Mouse (Mus musculus): ENCODE results near the gene Isg20. TPM values are rescaled to one million over a fixed set of nuclear protein-coding genes. Genes with fewer than 3 reads are reported as not detected.

The Isg20 gene
- polyA plus RNA-seq (2012; rRNA removed), result 1.8 and 3.0 TPM in 2 replicates

DNA sequence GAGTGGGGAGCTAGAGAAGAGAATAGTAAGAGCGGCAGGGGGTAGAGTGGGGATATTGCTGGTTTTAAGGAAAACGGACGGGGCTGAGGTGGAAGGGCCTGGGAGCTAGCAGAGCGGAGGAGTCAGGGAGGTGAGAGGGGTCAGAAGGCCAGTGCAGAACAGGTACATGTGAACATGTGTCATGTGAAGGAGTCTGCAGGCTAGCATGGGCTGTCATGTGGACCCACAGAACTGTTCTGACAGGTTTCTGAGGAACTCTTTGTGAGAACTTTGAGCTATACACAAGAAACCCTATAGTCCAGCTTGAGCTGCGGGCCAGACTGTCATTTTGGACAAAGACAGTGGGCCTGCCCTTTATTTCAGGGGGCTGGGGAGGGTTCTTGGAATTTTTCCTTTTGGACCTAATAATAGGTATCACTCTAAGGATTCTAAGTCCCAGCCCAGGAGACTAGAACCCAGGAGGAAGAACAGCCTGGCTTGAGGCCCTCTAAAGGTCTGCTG lies at the start of gene Isg20:
Gene Isg20 (plus strand): TSS at position 451 of the 501 bp plus-strand sequence.
- 70% methylated on average over 5 of the region's 5 CpGs for WGBS
- Histone ChIP-seq H3K4me1 (ENCODE audit: control insufficient read depth, insufficient read depth, low read length) (no peaks in the 10 kb centered on the region; the same call in 1 of the 2 replicates), H3K27me3 (ENCODE audit: control insufficient read depth, insufficient read depth, low read length) (no peaks in the 10 kb centered on the region), H3K4me3 (replicated peaks; ENCODE audit: insufficient read depth, low read depth, low read length) (no peak within 1 kb of the TSS), H3K27ac (ENCODE audit: insufficient read depth, low read length) (no peak within 1 kb of the TSS)
- no peak for DNase-seq
- no peak for TF ChIP-seq CTCF (IDR thresholded peaks at IDR 0.05; ENCODE audit: borderline replicate concordance, insufficient read depth, low read depth, low read length)
- TF ChIP-seq POLR2A (IDR thresholded peaks at IDR 0.05; ENCODE audit: borderline replicate concordance, insufficient read depth, low read length), result no peak

DNA sequence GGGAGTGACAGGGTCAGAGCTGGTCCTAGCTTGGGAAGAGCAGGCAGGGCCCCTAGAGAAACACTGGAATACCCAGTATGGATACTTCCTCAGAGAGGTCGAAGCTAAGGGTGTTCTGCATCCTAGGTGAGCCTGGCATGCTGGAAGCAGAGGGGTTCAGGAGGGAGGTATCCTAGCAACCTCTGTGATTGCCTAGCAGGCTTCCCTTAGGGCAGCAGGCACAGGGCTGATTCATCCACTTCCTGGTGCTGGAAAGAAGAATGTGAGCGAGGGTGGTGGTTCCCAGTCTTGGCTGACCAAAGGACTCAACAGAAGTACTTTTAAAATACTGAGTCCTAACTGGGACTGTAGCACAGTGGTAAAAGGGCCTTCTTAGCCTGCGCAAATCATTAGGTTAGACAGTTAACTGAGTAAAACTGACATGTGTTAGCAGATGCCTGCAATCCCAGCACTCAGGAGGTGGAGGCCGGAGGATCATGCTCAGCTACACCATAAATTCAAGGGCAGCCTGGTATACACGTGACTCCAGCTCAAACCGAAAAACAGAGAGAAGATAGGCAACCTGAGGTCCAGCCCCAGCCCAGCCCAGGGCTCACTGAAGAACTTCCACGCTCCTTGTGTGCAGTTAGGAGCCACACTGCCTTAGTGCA lies 49.3 kb upstream of the Isg20 start:
- no peak overlapping the region for H3K4me3 ChIP-seq (replicated peaks; ENCODE audit: insufficient read depth, low read depth, low read length)
- no peak overlapping the region for H3K27ac ChIP-seq (ENCODE audit: insufficient read depth, low read length)
- H3K4me1 ChIP-seq (ENCODE audit: control insufficient read depth, insufficient read depth, low read length), result no peaks in the 10 kb centered on the region
- H3K27me3 ChIP-seq (ENCODE audit: control insufficient read depth, insufficient read depth, low read length), result no peaks in the 10 kb centered on the region
- no peak for TF ChIP-seq POLR2A (IDR thresholded peaks at IDR 0.05; ENCODE audit: borderline replicate concordance, insufficient read depth, low read length)
- TF ChIP-seq CTCF (IDR thresholded peaks at IDR 0.05; ENCODE audit: borderline replicate concordance, insufficient read depth, low read depth, low read length), result no peak
- 72% methylated on average over 7 of the region's 7 CpGs for WGBS
- no peak for DNase-seq

- no peak overlapping the region for H3K27ac ChIP-seq (ENCODE audit: insufficient read depth, low read length)
- TF ChIP-seq CTCF (IDR thresholded peaks at IDR 0.05; ENCODE audit: borderline replicate concordance, insufficient read depth, low read depth, low read length) (no peak), POLR2A (IDR thresholded peaks at IDR 0.05; ENCODE audit: borderline replicate concordance, insufficient read depth, low read length) (no peak)
- WGBS, result 88% methylated on average over 4 of the region's 4 CpGs
- no peak for DNase-seq
- H3K27me3 ChIP-seq (ENCODE audit: control insufficient read depth, insufficient read depth, low read length), result no peaks in the 10 kb centered on the region
- no peak overlapping the region for H3K4me3 ChIP-seq (replicated peaks; ENCODE audit: insufficient read depth, low read depth, low read length)
- no peaks in the 10 kb centered on the region for H3K4me1 ChIP-seq (ENCODE audit: control insufficient read depth, insufficient read depth, low read length)
Measured at GRCm38 (mm10) chr7:78864446-78864802, 48.8 kb upstream of the Isg20 start.

- Histone ChIP-seq H3K27ac (ENCODE audit: insufficient read depth, low read length) (no peak overlapping the region), H3K4me1 (ENCODE audit: control insufficient read depth, insufficient read depth, low read length) (no peaks in the 10 kb centered on the region), H3K4me3 (replicated peaks; ENCODE audit: insufficient read depth, low read depth, low read length) (no peak overlapping the region), H3K27me3 (ENCODE audit: control insufficient read depth, insufficient read depth, low read length) (no peaks in the 10 kb centered on the region)
- TF ChIP-seq POLR2A (IDR thresholded peaks at IDR 0.05; ENCODE audit: borderline replicate concordance, insufficient read depth, low read length) (no peak), CTCF (IDR thresholded peaks at IDR 0.05; ENCODE audit: borderline replicate concordance, insufficient read depth, low read depth, low read length) (no peak)
- DNase-seq, result no peak
- WGBS, result 60% methylated on average over 12 of the region's 12 CpGs
Measured at GRCm38 (mm10) chr7:78865212-78865949, 47.8 kb upstream of the Isg20 start.

DNA sequence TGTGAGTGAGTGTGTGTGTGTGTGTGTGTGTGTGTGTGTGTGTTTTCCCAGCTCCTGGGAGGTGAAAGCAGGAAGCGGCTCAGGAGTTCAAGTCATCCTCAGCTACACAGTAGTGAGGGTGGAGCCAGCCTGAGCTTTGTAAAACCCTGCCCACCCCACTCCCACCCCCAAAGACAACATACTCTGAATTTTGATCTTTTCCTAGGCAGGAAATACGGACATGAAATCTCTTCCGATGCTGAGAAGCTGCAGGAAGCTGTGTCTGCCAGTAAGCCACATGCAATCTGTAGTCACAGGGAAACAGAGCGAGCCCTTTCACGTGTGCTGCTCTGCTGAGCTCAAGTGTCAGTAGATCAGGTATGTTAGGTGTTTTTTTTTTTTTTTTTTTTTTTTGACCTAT lies 44.5 kb upstream of the Isg20 start:
- no peak for DNase-seq
- TF ChIP-seq CTCF (IDR thresholded peaks at IDR 0.05; ENCODE audit: borderline replicate concordance, insufficient read depth, low read depth, low read length) (no peak), POLR2A (IDR thresholded peaks at IDR 0.05; ENCODE audit: borderline replicate concordance, insufficient read depth, low read length) (no peak)
- WGBS, result 73% methylated on average over 5 of the region's 5 CpGs
- H3K4me1 ChIP-seq (ENCODE audit: control insufficient read depth, insufficient read depth, low read length), result no peaks in the 10 kb centered on the region
- H3K27ac ChIP-seq (ENCODE audit: insufficient read depth, low read length), result no peak overlapping the region
- H3K4me3 ChIP-seq (replicated peaks; ENCODE audit: insufficient read depth, low read depth, low read length), result no peak overlapping the region
- H3K27me3 ChIP-seq (ENCODE audit: control insufficient read depth, insufficient read depth, low read length), result no peaks in the 10 kb centered on the region

DNA sequence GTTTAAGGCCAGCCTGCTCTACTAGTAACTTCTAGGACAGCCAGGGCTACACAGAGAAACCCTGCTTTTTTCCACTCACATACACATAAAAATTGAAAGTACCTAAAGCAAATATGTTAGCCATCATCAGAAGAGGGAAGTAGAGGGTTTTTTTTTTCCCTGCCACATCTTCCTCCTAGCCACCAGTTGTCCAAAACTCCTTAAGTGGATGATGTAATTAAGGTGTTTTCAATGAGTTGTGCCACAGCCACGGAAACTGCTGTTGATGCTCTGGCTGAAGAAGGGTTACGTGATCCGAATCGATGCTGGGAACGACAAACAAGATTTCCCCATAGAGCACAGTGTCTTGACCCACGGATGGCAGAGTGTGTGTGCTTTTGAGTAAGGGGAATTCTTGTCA lies 40.9 kb upstream of the Isg20 start:
- Histone ChIP-seq H3K4me3 (replicated peaks; ENCODE audit: insufficient read depth, low read depth, low read length) (no peak overlapping the region), H3K27me3 (ENCODE audit: control insufficient read depth, insufficient read depth, low read length) (no peaks in the 10 kb centered on the region), H3K27ac (ENCODE audit: insufficient read depth, low read length) (no peak overlapping the region), H3K4me1 (ENCODE audit: control insufficient read depth, insufficient read depth, low read length) (no peaks in the 10 kb centered on the region)
- TF ChIP-seq CTCF (IDR thresholded peaks at IDR 0.05; ENCODE audit: borderline replicate concordance, insufficient read depth, low read depth, low read length) (no peak), POLR2A (IDR thresholded peaks at IDR 0.05; ENCODE audit: borderline replicate concordance, insufficient read depth, low read length) (no peak)
- 83% methylated on average over 6 of the region's 6 CpGs for WGBS
- DNase-seq, result no peak

- H3K4me1 ChIP-seq (ENCODE audit: control insufficient read depth, insufficient read depth, low read length), result no peaks in the 10 kb centered on the region
Measured at GRCm38 (mm10) chr7:78872831-78873230, 40.4 kb upstream of the Isg20 start.

More at GRCm38 (mm10) chr7:78872831-78873230, 40.4 kb upstream of the Isg20 start:
- 77% methylated on average over 5 of the region's 5 CpGs for WGBS
- Histone ChIP-seq H3K27ac (ENCODE audit: insufficient read depth, low read length) (no peak overlapping the region), H3K4me3 (replicated peaks; ENCODE audit: insufficient read depth, low read depth, low read length) (no peak overlapping the region), H3K27me3 (ENCODE audit: control insufficient read depth, insufficient read depth, low read length) (no peaks in the 10 kb centered on the region)
- TF ChIP-seq CTCF (IDR thresholded peaks at IDR 0.05; ENCODE audit: borderline replicate concordance, insufficient read depth, low read depth, low read length) (no peak), POLR2A (IDR thresholded peaks at IDR 0.05; ENCODE audit: borderline replicate concordance, insufficient read depth, low read length) (no peak)
- DNase-seq, result no peak
